Mouse (Mus musculus) CH12.LX (cell line): ENCODE measurements at regions not wholly inside any gene's neighbourhood (a gene's known extent, or its start where the extent isn't known, plus 50 kb on each side); places are given as distances from the start of the nearest gene placed in this dataset.

Experiments
- DNase-seq: peaks from one replicate; pipeline ENCODE4 v3.0.0-alpha.2; 2013; ENCODE audit errors: extremely low read depth
- H3K27ac ChIP-seq: 2 replicates; pipeline ENCODE4 v1.5.1; 2012; ENCODE audit warnings: low read depth, mild to moderate bottlenecking, control low read depth, moderate library complexity; ENCODE audit not compliant: insufficient read depth
- H3K27me3 ChIP-seq: replicated peaks from 2 replicates; pipeline ENCODE3; 2012; ENCODE audit warnings: inconsistent platforms
- H3K36me3 ChIP-seq, 2 experiments: replicated peaks in 1 of 2; 2 replicates each; pipeline versions ENCODE3 to v1.6.1; 2012; ENCODE audit warnings: inconsistent platforms in 1 of 2, low read length in 1 of 2, mild to moderate bottlenecking in 1 of 2, mixed read lengths in 1 of 2, moderate library complexity in 1 of 2; ENCODE audit not compliant: control insufficient read depth in 1 of 2, insufficient read depth in 1 of 2
- H3K4me1 ChIP-seq, 2 experiments: 2 replicates each; pipeline ENCODE4 v1.6.1; 2012; ENCODE audit warnings: inconsistent platforms in 1 of 2, moderate library complexity in 1 of 2; ENCODE audit not compliant: insufficient read depth in 2 of 2, control insufficient read depth in 1 of 2
- H3K4me2 ChIP-seq: 2 replicates; pipeline ENCODE4 v1.6.1; 2012; ENCODE audit warnings: low read depth, mild to moderate bottlenecking, control low read depth; ENCODE audit not compliant: poor library complexity, insufficient read depth, severe bottlenecking
- H3K4me3 ChIP-seq, 3 experiments: fragments of 150-350 bp in 1 of 3; sonication (generic) in 1 of 3; replicated peaks in 1 of 3; 2 replicates each; pipeline versions ENCODE3 to v1.5.1; 2011 to 2012; ENCODE audit warnings: low read depth in 2 of 3, low read length in 2 of 3, mild to moderate bottlenecking in 2 of 3, moderate library complexity in 2 of 3, control low read depth in 1 of 3, improper control_type of control experiment in 1 of 3, inconsistent platforms in 1 of 3, mixed read lengths in 1 of 3; ENCODE audit not compliant: poor library complexity in 1 of 3
- H3K79me2 ChIP-seq: replicated peaks from 2 replicates; pipeline ENCODE4 v1.6.1; 2012; ENCODE audit warnings: mild to moderate bottlenecking, moderate library complexity; ENCODE audit not compliant: control insufficient read depth, poor library complexity, insufficient read depth, severe bottlenecking; ENCODE audit errors: extremely low read depth
- H3K9ac ChIP-seq: 2 replicates; pipeline ENCODE4 v1.6.1; 2012; ENCODE audit warnings: low read depth, mild to moderate bottlenecking, control low read depth, moderate library complexity; ENCODE audit not compliant: insufficient read depth
- H3K9me3 ChIP-seq: replicated peaks from 2 replicates; pipeline ENCODE3; 2012; ENCODE audit warnings: low read length, inconsistent platforms, mixed read lengths
- CHD2 ChIP-seq: IDR thresholded peaks from 2 replicates; pipeline ENCODE4 v1.6.1; 2011; ENCODE audit warnings: low read length, improper control_type of control experiment
- ELF1 ChIP-seq: IDR thresholded peaks from 2 replicates; pipeline ENCODE4 v1.6.1; 2014; ENCODE audit warnings: low read depth, mild to moderate bottlenecking, inconsistent platforms, low read length, improper control_type of control experiment
- EP300 ChIP-seq: IDR thresholded peaks from 2 replicates; pipeline ENCODE4 v1.6.1; 2011; ENCODE audit warnings: low read length, improper control_type of control experiment
- ETS1 ChIP-seq: conservative IDR thresholded peaks from 2 replicates; pipeline ENCODE4 v1.6.1; 2012; ENCODE audit warnings: low read depth, mild to moderate bottlenecking, inconsistent platforms, low read length, improper control_type of control experiment, moderate library complexity
- IRF4 ChIP-seq: IDR thresholded peaks from 2 replicates; pipeline ENCODE4 v1.6.1; 2014; ENCODE audit warnings: low read depth, mild to moderate bottlenecking, inconsistent platforms, low read length, improper control_type of control experiment
- JUND ChIP-seq: conservative IDR thresholded peaks from 2 replicates; pipeline ENCODE4 v1.6.1; 2011; ENCODE audit warnings: low read depth, low read length, improper control_type of control experiment
- KAT2A ChIP-seq: IDR thresholded peaks from 2 replicates; pipeline ENCODE4 v1.6.1; 2012; ENCODE audit warnings: low read length, improper control_type of control experiment, inconsistent platforms; ENCODE audit not compliant: insufficient replicate concordance
- MAFK ChIP-seq: IDR thresholded peaks from 2 replicates; pipeline ENCODE4 v1.6.1; 2011; ENCODE audit warnings: low read length, improper control_type of control experiment; ENCODE audit not compliant: insufficient replicate concordance
- MXI1 ChIP-seq: IDR thresholded peaks from 2 replicates; pipeline ENCODE4 v1.6.1; 2011; ENCODE audit warnings: mild to moderate bottlenecking, low read depth, low read length, improper control_type of control experiment
- NELFE ChIP-seq: IDR thresholded peaks from 2 replicates; pipeline ENCODE4 v1.6.1; 2011; ENCODE audit warnings: low read depth, low read length, improper control_type of control experiment
- POLR2A ChIP-seq: IDR thresholded peaks from 2 replicates; pipeline ENCODE4 v1.6.1; 2011; ENCODE audit warnings: low read depth, mild to moderate bottlenecking, improper control_type of control experiment, low read length
- RAD21 ChIP-seq: IDR thresholded peaks from 2 replicates; pipeline ENCODE4 v1.6.1; 2011; ENCODE audit warnings: low read depth, mild to moderate bottlenecking, low read length, improper control_type of control experiment, moderate library complexity
- TBP ChIP-seq: conservative IDR thresholded peaks from 2 replicates; pipeline ENCODE4 v1.6.1; 2011; ENCODE audit warnings: low read depth, low read length, improper control_type of control experiment
- TCF12 ChIP-seq: IDR thresholded peaks from 2 replicates; pipeline ENCODE4 v1.6.1; 2014; ENCODE audit warnings: low read depth, mild to moderate bottlenecking, inconsistent platforms, low read length, improper control_type of control experiment
- UBTF ChIP-seq: IDR thresholded peaks from 2 replicates; pipeline ENCODE4 v1.6.1; 2012; ENCODE audit warnings: low read depth, mild to moderate bottlenecking, inconsistent platforms, low read length, improper control_type of control experiment, moderate library complexity
- USF1 ChIP-seq: IDR thresholded peaks from 2 replicates; pipeline ENCODE4 v1.6.1; 2014; ENCODE audit warnings: low read depth, mild to moderate bottlenecking, inconsistent platforms, low read length, improper control_type of control experiment
- USF2 ChIP-seq: conservative IDR thresholded peaks from 2 replicates; pipeline ENCODE4 v1.6.1; 2011; ENCODE audit warnings: low read depth, low read length, improper control_type of control experiment
- ZC3H11A ChIP-seq: IDR thresholded peaks from 2 replicates; pipeline ENCODE4 v1.6.1; 2012; ENCODE audit warnings: low read depth, mild to moderate bottlenecking, inconsistent platforms, low read length, improper control_type of control experiment
- ZKSCAN1 ChIP-seq: IDR thresholded peaks from 2 replicates; pipeline ENCODE4 v1.6.1; 2012; ENCODE audit warnings: low read depth, inconsistent platforms, low read length, improper control_type of control experiment, borderline replicate concordance
- ZMIZ1 ChIP-seq: IDR thresholded peaks from 2 replicates; pipeline ENCODE4 v1.6.1; 2012; ENCODE audit warnings: low read depth, mild to moderate bottlenecking, inconsistent platforms, low read length, improper control_type of control experiment
- ZNF384 ChIP-seq: IDR thresholded peaks from 2 replicates; pipeline ENCODE4 v1.6.1; 2012; ENCODE audit warnings: low read depth, low read length, improper control_type of control experiment, inconsistent platforms
- dilution Hi-C: fragments of 300-500 bp; cut with MboI; formaldehyde crosslinking; loops from 2 replicates; pipeline ENCODE4 v1.14.3; 2020; ENCODE audit warnings: low sequenced_read_pairs; ENCODE audit not compliant: extremely low pct_unique_long_range_greater_than_20kb, extremely low pct_ligation_motif_present
- in situ Hi-C: fragments of 300-500 bp; cut with MboI; formaldehyde crosslinking; loops from 3 replicates; pipeline ENCODE4 v1.14.3; 2019; ENCODE audit warnings: low sequenced_read_pairs, low pct_ligation_motif_present, low pct_unique_long_range_greater_than_20kb, mixed read lengths

DNA sequence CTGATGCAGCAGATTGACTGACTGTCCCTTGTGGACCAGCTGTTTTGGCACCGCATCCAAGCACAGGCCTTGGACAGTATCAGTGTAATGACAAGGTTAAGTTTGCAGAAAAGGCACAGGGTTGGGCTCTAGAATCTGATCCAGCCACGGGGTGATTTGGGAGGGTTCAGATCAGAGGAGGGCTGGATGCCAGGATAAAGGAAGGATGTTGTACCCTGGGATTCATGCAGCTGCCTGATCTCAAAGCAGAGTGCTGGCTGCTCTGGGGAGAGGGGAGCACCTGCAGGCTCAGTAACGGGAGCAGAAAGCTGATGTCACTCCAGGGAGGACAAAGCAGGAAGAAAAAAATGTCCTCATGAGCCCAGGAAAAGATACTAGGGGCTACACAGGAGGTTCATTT, 168.0 kb upstream of the Lrig1 start:
- Histone ChIP-seq H3K79me2 (no peaks in the 10 kb centered on the region), H3K9me3 (no peaks in the 10 kb centered on the region), H3K27me3 (peaks cover 2% of the 10 kb centered on the region), H3K4me1 (peaks cover 0 to 20% of the 10 kb centered on the region in 2 experiments; a peak in 2 of 4 replicates), H3K9ac (no peak overlapping the region), H3K36me3 (no peaks in the 10 kb centered on the region), H3K4me3 (no peak overlapping the region), H3K4me2 (no peak overlapping the region), H3K27ac (no peak overlapping the region)
- TF ChIP-seq TCF12 (no peak), JUND (no peak), TBP (no peak), USF2 (no peak), NELFE (no peak), CHD2 (no peak), ZMIZ1 (no peak), UBTF (no peak), ZKSCAN1 (no peak), EP300 (no peak), ZNF384 (no peak), RAD21 (no peak), ETS1 (no peak), KAT2A (no peak), ZC3H11A (no peak), MAFK (no peak), POLR2A (no peak), USF1 (no peak)
- in situ Hi-C loops = no loop called here
- dilution Hi-C loops = no loop called here
- DNase-seq = no peak

- Histone ChIP-seq H3K79me2 (no peaks in the 10 kb centered on the region), H3K9me3 (no peaks in the 10 kb centered on the region), H3K4me2 (no peak overlapping the region), H3K27ac (no peak overlapping the region), H3K4me1 (peaks cover 0 to 20% of the 10 kb centered on the region in 2 experiments; a peak in 2 of 4 replicates), H3K27me3 (peaks cover 2% of the 10 kb centered on the region), H3K36me3 (no peaks in the 10 kb centered on the region), H3K4me3 (no peak overlapping the region), H3K9ac (no peak overlapping the region)
- no peak for DNase-seq
- in situ Hi-C loops = no loop called here
- TF ChIP-seq IRF4 = no peak
- no peak for TF ChIP-seq ELF1
- no peak for TF ChIP-seq MAFK
- TF ChIP-seq RAD21 = no peak
- no peak for TF ChIP-seq MXI1
- TF ChIP-seq ZNF384 = no peak
- dilution Hi-C loops = no loop called here
Observed at GRCm38 (mm10) chr6:94865498-94865897, 165.5 kb upstream of the Lrig1 start.
